Mouse (Mus musculus) liver, embryonic 14.5 days (tissue): Measurements from ENCODE around the gene P3h1. TPM values are rescaled to one million over a fixed set of nuclear protein-coding genes. Genes with fewer than 3 reads are reported as not detected.

Experiments used
- ATAC-seq: fragments of 200-750 bp; cut with Nextera tagmentation; 2 replicates; pipeline ENCODE4 v1.8.0; 2017; ENCODE audit warnings: moderate number of reproducible peaks, mild to moderate bottlenecking, moderate library complexity; ENCODE audit not compliant: insufficient read depth
- DNase-seq, 3 experiments: peaks; one replicate each; pipeline ENCODE4 v3.0.0-alpha.2; 2012 to 2013; ENCODE audit warnings: low read depth in 3 of 3, low spot score in 3 of 3
- H3K27ac ChIP-seq: fragments of 300-500 bp; sonication (generic); 2 replicates; pipeline ENCODE4 v1.5.1; 2014; ENCODE audit warnings: moderate library complexity, mild to moderate bottlenecking, control low read depth, inconsistent platforms
- H3K27me3 ChIP-seq: fragments of 300-500 bp; sonication (generic); 2 replicates; pipeline ENCODE4 v1.6.1; 2014; ENCODE audit warnings: mild to moderate bottlenecking, low read length, moderate library complexity; ENCODE audit not compliant: control insufficient read depth, insufficient read depth
- H3K36me3 ChIP-seq: fragments of 300-500 bp; sonication (generic); replicated peaks from 2 replicates; pipeline ENCODE4 v1.6.1; 2014; ENCODE audit warnings: low read depth; ENCODE audit not compliant: control insufficient read depth, insufficient read depth
- H3K4me1 ChIP-seq, 2 experiments: fragments of 200-500 bp in 1 of 2; fragments of 300-500 bp in 1 of 2; sonication (generic) in 1 of 2; replicated peaks; 2 replicates each; pipeline ENCODE4 v1.6.1; 2012 to 2014; ENCODE audit warnings: antibody characterized with exemption in 1 of 2, inconsistent platforms in 1 of 2, low read length in 1 of 2; ENCODE audit not compliant: control insufficient read depth in 2 of 2, insufficient read depth in 2 of 2
- H3K4me2 ChIP-seq: fragments of 300-500 bp; sonication (generic); 2 replicates; pipeline ENCODE4 v1.6.1; 2014; ENCODE audit warnings: low read depth, mild to moderate bottlenecking, control low read depth, moderate library complexity
- H3K4me3 ChIP-seq, 2 experiments: fragments of 200-500 bp in 1 of 2; fragments of 300-500 bp in 1 of 2; sonication (generic) in 1 of 2; 2 replicates each; pipeline ENCODE4 v1.5.1; 2012 to 2014; ENCODE audit warnings: low read depth in 2 of 2, low read length in 2 of 2, mild to moderate bottlenecking in 2 of 2, control low read depth in 1 of 2, inconsistent platforms in 1 of 2, moderate library complexity in 1 of 2; ENCODE audit not compliant: insufficient read depth in 1 of 2
- H3K9ac ChIP-seq: fragments of 300-500 bp; sonication (generic); replicated peaks from 2 replicates; pipeline ENCODE4 v1.6.1; 2014; ENCODE audit warnings: mild to moderate bottlenecking, control low read depth, moderate library complexity
- H3K9me3 ChIP-seq: fragments of 300-500 bp; sonication (generic); 2 replicates; pipeline ENCODE4 v1.6.1; 2016; ENCODE audit warnings: low read length, mixed read lengths; ENCODE audit not compliant: control insufficient read depth
- CTCF ChIP-seq: IDR thresholded peaks from 2 replicates; pipeline ENCODE4 v1.5.1; 2016; ENCODE audit warnings: antibody characterized with exemption, low read depth, control low read depth
- EP300 ChIP-seq: IDR thresholded peaks from 2 replicates; pipeline ENCODE4 v1.6.1; 2016; ENCODE audit warnings: antibody characterized with exemption, low read depth
- WGBS: fragments of 180-500 bp; shearing (Covaris S2); extraction: QIAGEN DNeasy Blood & Tissue Kit; methylation state at CpG from one replicate; pipeline ENCODE4 v1.1.7; 2014; ENCODE audit not compliant: insufficient replicate concordance; 5-methylcytosine and 5-hydroxymethylcytosine counted together
- polyA plus RNA-seq, 2 experiments: library from polyadenylated mRNA; depleted of rRNA in 1 of 2; stranded (reverse) in 1 of 2; unstranded in 1 of 2; fragments of >200 nt; fragmentation: Nextera tagmentation in 1 of 2; extraction: Ambion mirVana in 1 of 2; gene quantifications; 2 replicates each; pipeline versions ENCODE4 v1.2.1 to v1.2.3; 2012 to 2014

The P3h1 gene
- polyA plus RNA-seq (2012; rRNA removed), result 7.5 and 9.1 TPM in 2 replicates
- 7.5 and 7.9 TPM in 2 replicates for polyA plus RNA-seq (2014; fragmentation: Nextera tagmentation; extraction: Ambion mirVana)

GRCm38 (mm10) chr4:119232410-119233255 is at the start of gene P3h1, which contains the start of gene AU022252:
Gene P3h1, plus strand, starts transcription at chr4:119232915.
Gene AU022252, minus strand, starts transcription at chr4:119232712.
- peak within 1 kb of the TSS; percentile 39; the same call in 1 of the 2 replicates for H3K27ac ChIP-seq
- no peaks in the 10 kb centered on the region; the same call in 1 of the 2 replicates for H3K27me3 ChIP-seq
- TF ChIP-seq CTCF, result no peak
- no peak for TF ChIP-seq EP300
- under 1% methylated on average over 69 of the region's 71 CpGs for WGBS
- no peaks in the 10 kb centered on the region for H3K36me3 ChIP-seq
- ATAC-seq (peak; percentile 96), DNase-seq (peak; percentile 99)
- H3K4me3 ChIP-seq, result peak within 1 kb of the TSS; percentile 71 to 85
- peak within 1 kb of the TSS; percentile 92 for H3K9ac ChIP-seq
- H3K4me1 ChIP-seq, result peaks cover 3 to 5% of the 10 kb centered on the region in 2 experiments; a peak in 3 of 4 replicates
- H3K9me3 ChIP-seq, result no peaks in the 10 kb centered on the region
- H3K4me2 ChIP-seq, result peak within 1 kb of the TSS; percentile 78

GRCm38 (mm10) chr4:119183525-119183924 is 49.2 kb upstream of the P3h1 start:
- ATAC-seq (no peak), DNase-seq (no peak)
- no peak for TF ChIP-seq EP300
- TF ChIP-seq CTCF, result no peak
- Histone ChIP-seq H3K4me3 (no peak overlapping the region), H3K36me3 (peaks cover 99% of the 10 kb centered on the region), H3K9me3 (no peaks in the 10 kb centered on the region), H3K4me1 (peaks cover 18 to 32% of the 10 kb centered on the region in 2 experiments), H3K9ac (no peak overlapping the region), H3K27ac (no peak overlapping the region), H3K4me2 (0 out of 2 replicates have a peak overlapping the region, but pooled peaks have one; percentile 13), H3K27me3 (no peaks in the 10 kb centered on the region)
- 46% methylated on average over 1 of the region's 1 CpGs for WGBS

GRCm38 (mm10) chr4:119185771-119186170 is 46.9 kb upstream of the P3h1 start:
- TF ChIP-seq CTCF (no peak), EP300 (no peak)
- Histone ChIP-seq H3K9ac (peak overlapping the region; percentile 49), H3K4me2 (peak overlapping the region; percentile 96), H3K36me3 (peaks cover 81% of the 10 kb centered on the region), H3K4me3 (peak overlapping the region; percentile 43 to 72), H3K27ac (peak overlapping the region; percentile 22; the same call in 1 of the 2 replicates), H3K4me1 (peaks cover 18 to 34% of the 10 kb centered on the region in 2 experiments), H3K9me3 (no peaks in the 10 kb centered on the region), H3K27me3 (no peaks in the 10 kb centered on the region)
- ATAC-seq, result no peak
- no peak for DNase-seq
- 72% methylated on average over 4 of the region's 4 CpGs for WGBS

- peak overlapping the region; percentile 92 for H3K27ac ChIP-seq
- peaks cover 28 to 57% of the 10 kb centered on the region in 2 experiments for H3K4me1 ChIP-seq
- peak overlapping the region; percentile 96 for H3K4me2 ChIP-seq
- DNase-seq (peak; percentile 65 to 68 (median 65)), ATAC-seq (peak; percentile 52)
- peak overlapping the region; percentile 72 to 91 for H3K4me3 ChIP-seq
- 9% methylated on average over 11 of the region's 11 CpGs for WGBS
- H3K9ac ChIP-seq, result peak overlapping the region; percentile 97
- H3K9me3 ChIP-seq, result no peaks in the 10 kb centered on the region
- peaks cover 56% of the 10 kb centered on the region for H3K36me3 ChIP-seq
- peak; percentile 20; the same call in 1 of the 2 replicates for TF ChIP-seq EP300
- peak; percentile 73 for TF ChIP-seq CTCF
- no peaks in the 10 kb centered on the region for H3K27me3 ChIP-seq
Measured at GRCm38 (mm10) chr4:119188060-119188785, 44.5 kb upstream of the P3h1 start.
